Mouse (Mus musculus) heart, postnatal 25 days (tissue): ENCODE measurements around the gene Ttc39a. TPM values are rescaled to one million over a fixed set of nuclear protein-coding genes. Genes with fewer than 3 reads are reported as not detected.

Source experiments
- total RNA-seq, 2 experiments: library from RNA; stranded (reverse); gene quantifications; 2 replicates each; pipeline ENCODE4 v1.2.3; 2021

The Ttc39a gene
- total RNA-seq, 2 experiments from 2014 or later: 1.1 to 2.1 TPM

Other genes with a start within 250 kb of the Ttc39a start
- gene Osbpl9, start 204.4 kb upstream of the Ttc39a start, total RNA-seq: 100 to 1,000 TPM; 104 to 105 TPM
- under 1 TPM in 1 of 2 experiments, not detected in 1; 0.59 TPM for gene Calr4, start 172.1 kb upstream of the Ttc39a start, total RNA-seq
- 10 to 100 TPM; 42.6 to 47.6 TPM for gene Eps15, start 126.4 kb upstream of the Ttc39a start, total RNA-seq
- 100 to 1,000 TPM; 104 to 106 TPM for gene Rnf11, start 78.1 kb downstream of the Ttc39a start, total RNA-seq
- gene 4930522H14Rik, start 124.7 kb downstream of the Ttc39a start, total RNA-seq: not detected